In genomic region chr9:23670642-23671041, GRCm38 (mm10) we compare ENCODE assay signal across 12 mouse cellular contexts.
A peak's percentile ranks its signal among the peaks of the same experiment; 100 is the strongest.
DNase-seq lines count a peak whose midpoint lies in the region; ATAC-seq lines count a peak whose summit lies in the region.
"Had no signal": no experiment of that assay in that cellular context is flagged by ENCODE, and none has a peak within 500 bp of the region (broad histone marks: within the 10 kb centered on the region; RNA-seq: fewer than 3 reads in every experiment).

No protein-coding gene starts in this region.

- peak; percentile 74 for ATAC-seq in monocyte, adult 5-6 weeks (replicated peaks; ENCODE audit: insufficient number of reproducible peaks, low FRiP score, low TSS enrichment, poor library complexity, severe bottlenecking)
- ATAC-seq: midbrain, embryonic 16.5 days had no signal

- intact Hi-C loops in gastrocnemius, postnatal 14 days (cut with DNase I; ENCODE audit: low total_unique reads), result no loop called here
- intact Hi-C loops in left cerebral cortex, postnatal 14 days (cut with DNase I), result no loop called here

- DNase-seq in gastrocnemius, postnatal 25 days, result peak; percentile 7
- DNase-seq in gastrocnemius, postnatal 14 days, result no peak
- DNase-seq in left cerebral cortex, postnatal 14 days (ENCODE audit: low spot score in 2 of 2), result peak; percentile 9 to 28
- no peak for DNase-seq in left cerebral cortex, adult 8-10 months (ENCODE audit: low spot score in 2 of 2)
- peak; percentile 21 to 46 for DNase-seq in right cerebral cortex, postnatal 10 days (ENCODE audit: low spot score in 2 of 2)
- DNase-seq in right cerebral cortex, postnatal 14 days, result no peak
- no peak for DNase-seq in ovary, adult 18-20 months (ENCODE audit: low spot score)
- DNase-seq: adrenal gland, adult 8-10 months; cerebellum, postnatal 14 days; kidney, postnatal 36 days had no signal

Comparison
In these comparisons a context has a peak if more than half of its experiments do, and no peak if none do; other contexts are left out.
1. DNase-seq: peak in gastrocnemius, postnatal 25 days (single experiment), left cerebral cortex, postnatal 14 days (2 of 2) and right cerebral cortex, postnatal 10 days (2 of 2); none in gastrocnemius, postnatal 14 days (single experiment), left cerebral cortex, adult 8-10 months (0 of 2), right cerebral cortex, postnatal 14 days (single experiment) and ovary, adult 18-20 months (single experiment).